Mouse (Mus musculus): ENCODE data around the gene Zfp992. TPM values are rescaled to one million over a fixed set of nuclear protein-coding genes. Genes with fewer than 3 reads are reported as not detected.
"Not testable (repeated sequence)": the region's sequence is repeated elsewhere in the genome, so short reads cannot be mapped to it uniquely, and the experiment has no call there.

Zfp992 gene
- polyA plus RNA-seq, 1 experiment from 2014 or later: 3.0 TPM

DNA sequence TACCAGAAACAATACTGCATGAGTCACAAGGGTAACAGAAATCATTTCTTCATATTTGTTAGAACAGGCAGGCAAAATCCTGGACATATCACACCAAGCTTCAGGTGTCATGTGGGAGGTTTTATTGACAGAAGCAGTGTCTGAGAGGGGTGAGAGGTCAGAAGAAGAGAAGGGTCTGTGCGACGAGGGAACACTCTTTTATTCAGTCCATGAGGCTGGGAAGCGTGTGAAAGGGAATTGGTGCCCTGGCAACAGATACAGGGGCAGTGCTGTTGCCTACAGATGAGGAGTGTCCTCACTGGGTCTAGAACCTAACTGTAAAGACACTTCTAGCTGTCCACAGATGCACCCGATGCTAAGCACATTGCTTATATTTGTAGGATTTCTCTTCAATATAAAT lies 46.2 kb downstream of the Zfp992 start:
- Histone ChIP-seq H3K27me3 (replicated peaks; ENCODE audit: control insufficient read depth, insufficient read depth, low read length) (no peaks in the 10 kb centered on the region), H3K4me3 (ENCODE audit: low read length) (no peak overlapping the region), H3K9ac (ENCODE audit: low read depth, low read length) (no peak overlapping the region), H3K36me3 (ENCODE audit: control insufficient read depth, insufficient read depth, low read length) (no peaks in the 10 kb centered on the region), H3K4me1 (ENCODE audit: control insufficient read depth, insufficient read depth, low read length) (no peaks in the 10 kb centered on the region), H3K9me3 (ENCODE audit: control insufficient read depth, low read length) (peaks cover 28% of the 10 kb centered on the region), H3K4me2 (ENCODE audit: low read depth, low read length) (no peak overlapping the region), H3K27ac (ENCODE audit: low read length) (no peak overlapping the region)
- 67% methylated on average over 4 of the region's 4 CpGs for WGBS
- ATAC-seq: 0 out of 2 replicates have a peak, but pooled peaks have one; percentile 16

GRCm38 (mm10) chr4:146497695-146498275 lies 49.0 kb downstream of the Zfp992 start:
- H3K4me1 ChIP-seq (ENCODE audit: control insufficient read depth, insufficient read depth, low read length); ATAC-seq; H3K4me3 ChIP-seq (ENCODE audit: low read length); H3K27ac ChIP-seq (ENCODE audit: low read length); H3K4me2 ChIP-seq (ENCODE audit: low read depth, low read length); H3K36me3 ChIP-seq (ENCODE audit: control insufficient read depth, insufficient read depth, low read length); H3K27me3 ChIP-seq (replicated peaks; ENCODE audit: control insufficient read depth, insufficient read depth, low read length); H3K9ac ChIP-seq (ENCODE audit: low read depth, low read length): not testable (repeated sequence)
- H3K9me3 ChIP-seq (ENCODE audit: control insufficient read depth, low read length): peaks cover 26% of the 10 kb centered on the region
- WGBS: 80% methylated on average over 9 of the region's 9 CpGs

DNA sequence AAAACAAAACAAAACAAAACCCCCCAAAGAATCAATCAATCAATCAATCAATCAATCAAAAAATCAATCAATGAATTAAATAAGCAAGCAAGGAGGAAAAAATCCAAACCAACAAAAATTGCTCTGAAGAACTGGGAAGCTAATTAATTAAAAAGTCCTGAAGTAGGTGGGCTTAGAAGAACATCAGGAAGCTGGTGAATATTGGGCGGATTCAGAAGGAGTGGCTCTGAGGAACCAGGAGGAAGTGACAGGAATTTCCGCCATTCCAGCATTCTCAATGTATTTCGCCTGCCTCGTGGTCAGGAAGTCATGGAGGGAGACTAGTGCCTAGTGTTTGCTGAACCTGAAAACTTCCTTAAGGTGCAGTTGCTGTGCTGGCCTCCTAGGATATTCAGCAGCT lies 52.9 kb downstream of the Zfp992 start, which contains the start of gene Zfp981:
Gene Zfp981 (plus strand): TSS at position 301 of the 400 bp plus-strand sequence.
- H3K36me3 ChIP-seq (ENCODE audit: control insufficient read depth, insufficient read depth, low read length); H3K4me1 ChIP-seq (ENCODE audit: control insufficient read depth, insufficient read depth, low read length); H3K4me3 ChIP-seq (ENCODE audit: low read length); H3K27me3 ChIP-seq (replicated peaks; ENCODE audit: control insufficient read depth, insufficient read depth, low read length); H3K9ac ChIP-seq (ENCODE audit: low read depth, low read length); H3K4me2 ChIP-seq (ENCODE audit: low read depth, low read length); H3K27ac ChIP-seq (ENCODE audit: low read length); ATAC-seq: not testable (repeated sequence)
- H3K9me3 ChIP-seq (ENCODE audit: control insufficient read depth, low read length): peaks cover 12% of the 10 kb centered on the region
- WGBS: 89% methylated on average over 4 of the region's 4 CpGs

GRCm38 (mm10) chr4:146509029-146509428 lies 60.2 kb downstream of the Zfp992 start:
- not testable (repeated sequence) for H3K27ac ChIP-seq (ENCODE audit: low read length); H3K27me3 ChIP-seq (replicated peaks; ENCODE audit: control insufficient read depth, insufficient read depth, low read length); H3K4me1 ChIP-seq (ENCODE audit: control insufficient read depth, insufficient read depth, low read length); H3K36me3 ChIP-seq (ENCODE audit: control insufficient read depth, insufficient read depth, low read length); ATAC-seq; H3K9me3 ChIP-seq (ENCODE audit: control insufficient read depth, low read length); H3K4me2 ChIP-seq (ENCODE audit: low read depth, low read length); H3K9ac ChIP-seq (ENCODE audit: low read depth, low read length); H3K4me3 ChIP-seq (ENCODE audit: low read length)
- 92% methylated on average over 19 of the region's 24 CpGs for WGBS

DNA sequence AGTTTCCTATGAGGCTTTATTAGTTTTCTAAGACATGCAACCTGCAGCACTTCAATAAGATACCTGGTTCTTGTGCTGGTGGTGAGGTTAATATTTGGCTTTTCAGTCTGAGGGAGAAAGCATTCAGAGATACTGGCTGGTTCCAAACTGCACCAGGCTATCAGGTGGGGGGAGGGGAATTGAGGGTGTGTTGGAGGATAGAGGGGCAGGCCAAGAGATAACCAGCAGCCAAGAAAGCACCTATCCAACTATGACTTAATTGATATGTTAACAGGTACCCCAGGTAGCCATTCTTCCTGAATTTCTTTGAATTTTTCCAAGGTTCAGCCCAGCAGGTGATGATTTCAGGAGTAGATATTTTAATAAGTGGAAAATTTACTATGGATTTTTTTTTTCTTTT lies 63.0 kb downstream of the Zfp992 start:
- H3K9me3 ChIP-seq (ENCODE audit: control insufficient read depth, low read length): peaks cover 11% of the 10 kb centered on the region; the same call in 1 of the 2 replicates
- H3K36me3 ChIP-seq (ENCODE audit: control insufficient read depth, insufficient read depth, low read length); H3K4me1 ChIP-seq (ENCODE audit: control insufficient read depth, insufficient read depth, low read length); H3K9ac ChIP-seq (ENCODE audit: low read depth, low read length); H3K4me3 ChIP-seq (ENCODE audit: low read length); H3K4me2 ChIP-seq (ENCODE audit: low read depth, low read length); H3K27me3 ChIP-seq (replicated peaks; ENCODE audit: control insufficient read depth, insufficient read depth, low read length); H3K27ac ChIP-seq (ENCODE audit: low read length); ATAC-seq: not testable (repeated sequence)

DNA sequence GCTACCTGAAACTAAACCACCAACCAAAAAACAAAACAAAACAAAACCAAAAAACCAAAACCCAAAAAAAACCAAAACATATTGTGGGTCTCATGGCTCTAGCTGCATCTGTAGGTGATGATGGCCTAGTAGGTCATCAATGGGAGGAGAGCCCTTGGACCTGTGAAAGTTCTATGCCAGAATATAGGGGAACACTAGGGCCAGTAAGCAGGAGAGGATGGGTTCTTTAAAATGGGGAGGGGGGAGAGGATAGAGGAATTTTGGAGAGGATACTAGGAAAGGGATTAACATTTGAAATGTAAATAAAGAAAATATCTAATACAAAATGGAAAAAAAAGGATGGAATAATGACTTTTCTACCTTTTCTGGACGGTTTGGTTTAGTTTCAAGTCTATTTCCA lies 67.7 kb downstream of the Zfp992 start:
- H3K36me3 ChIP-seq (ENCODE audit: control insufficient read depth, insufficient read depth, low read length): no peaks in the 10 kb centered on the region
- peaks cover 25% of the 10 kb centered on the region for H3K9me3 ChIP-seq (ENCODE audit: control insufficient read depth, low read length)
- 52% methylated on average over 1 of the region's 1 CpGs for WGBS
- no peak for ATAC-seq
- H3K4me3 ChIP-seq (ENCODE audit: low read length): no peak overlapping the region
- H3K27ac ChIP-seq (ENCODE audit: low read length): no peak overlapping the region
- H3K9ac ChIP-seq (ENCODE audit: low read depth, low read length): no peak overlapping the region
- H3K4me2 ChIP-seq (ENCODE audit: low read depth, low read length): no peak overlapping the region
- H3K4me1 ChIP-seq (ENCODE audit: control insufficient read depth, insufficient read depth, low read length): no peaks in the 10 kb centered on the region
- H3K27me3 ChIP-seq (replicated peaks; ENCODE audit: control insufficient read depth, insufficient read depth, low read length): no peaks in the 10 kb centered on the region

- not testable (repeated sequence) for ATAC-seq; H3K4me1 ChIP-seq (ENCODE audit: control insufficient read depth, insufficient read depth, low read length); H3K4me3 ChIP-seq (ENCODE audit: low read length); H3K36me3 ChIP-seq (ENCODE audit: control insufficient read depth, insufficient read depth, low read length); H3K9ac ChIP-seq (ENCODE audit: low read depth, low read length); H3K4me2 ChIP-seq (ENCODE audit: low read depth, low read length); H3K27me3 ChIP-seq (replicated peaks; ENCODE audit: control insufficient read depth, insufficient read depth, low read length); H3K27ac ChIP-seq (ENCODE audit: low read length)
- peaks cover 22% of the 10 kb centered on the region for H3K9me3 ChIP-seq (ENCODE audit: control insufficient read depth, low read length)
- WGBS: 62% methylated on average over 2 of the region's 2 CpGs
Observed at GRCm38 (mm10) chr4:146517150-146517549, 68.3 kb downstream of the Zfp992 start.

Other genes starting within 250 kb of the Zfp992 start
- 0.05 TPM in 1 of 2 replicates, not detected in the other for gene Zfp981, start 53.0 kb downstream of the Zfp992 start, polyA plus RNA-seq (2015; fragmentation: Nextera tagmentation; extraction: Ambion mirVana)
- 5.7 and 6.4 TPM in 2 replicates for gene Zfp993, start 161.9 kb downstream of the Zfp992 start, polyA plus RNA-seq (2015; fragmentation: Nextera tagmentation; extraction: Ambion mirVana)